Mouse (Mus musculus) small intestine, adult 2 months (tissue): ENCODE measurements at regions not wholly inside any gene's neighbourhood (a gene's known extent, or its start where the extent isn't known, plus 50 kb on each side); places are given as distances from the start of the nearest gene placed in this dataset.

Source experiments
- H3K27ac ChIP-seq: fragments of 200-500 bp; 2 replicates; pipeline ENCODE4 v1.5.1; 2012; ENCODE audit warnings: low read depth, low read length, control low read depth, inconsistent platforms; ENCODE audit not compliant: insufficient read depth
- H3K27me3 ChIP-seq: fragments of 200-500 bp; 2 replicates; pipeline ENCODE4 v1.6.1; 2012; ENCODE audit warnings: mild to moderate bottlenecking, moderate library complexity, low read length, inconsistent platforms; ENCODE audit not compliant: control insufficient read depth, insufficient read depth
- H3K36me3 ChIP-seq: fragments of 200-500 bp; 2 replicates; pipeline ENCODE4 v1.6.1; 2012; ENCODE audit warnings: mild to moderate bottlenecking, low read length, control low read depth, inconsistent platforms; ENCODE audit not compliant: control insufficient read depth, insufficient read depth
- H3K4me1 ChIP-seq: fragments of 200-500 bp; 2 replicates; pipeline ENCODE4 v1.6.1; 2012; ENCODE audit warnings: low read length, inconsistent platforms, mixed read lengths; ENCODE audit not compliant: control insufficient read depth, insufficient read depth, insufficient read length
- H3K4me3 ChIP-seq: fragments of 200-500 bp; 2 replicates; pipeline ENCODE4 v1.5.1; 2012; ENCODE audit warnings: low read depth, mild to moderate bottlenecking, control low read depth, inconsistent platforms, low read length, moderate library complexity
- CTCF ChIP-seq: fragments of 200-500 bp; IDR thresholded peaks from 2 replicates; pipeline ENCODE4 v1.5.1; 2012; ENCODE audit warnings: low read depth, mild to moderate bottlenecking, control low read depth, inconsistent platforms, low read length, moderate library complexity, mixed read lengths; ENCODE audit not compliant: insufficient replicate concordance, insufficient read length; ENCODE audit errors: extremely low read depth
- POLR2A ChIP-seq: fragments of 200-500 bp; IDR thresholded peaks from 2 replicates; pipeline ENCODE4 v1.6.1; 2012; ENCODE audit warnings: low read depth, mild to moderate bottlenecking, control low read depth, inconsistent platforms, low read length, moderate library complexity
- WGBS: fragments of 180-500 bp; shearing (Covaris S2); methylation state at CpG from one replicate; pipeline ENCODE4 v1.1.7; 2018; 5-methylcytosine and 5-hydroxymethylcytosine counted together

GRCm38 (mm10) chr16:92966069-92966866 is 140.3 kb upstream of the Runx1 start:
- no peak overlapping the region for H3K4me3 ChIP-seq
- TF ChIP-seq POLR2A (no peak), CTCF (no peak)
- H3K27ac ChIP-seq = no peak overlapping the region
- no peaks in the 10 kb centered on the region for H3K27me3 ChIP-seq
- 86% methylated on average over 10 of the region's 10 CpGs for WGBS
- no peaks in the 10 kb centered on the region for H3K36me3 ChIP-seq
- H3K4me1 ChIP-seq = no peaks in the 10 kb centered on the region

DNA sequence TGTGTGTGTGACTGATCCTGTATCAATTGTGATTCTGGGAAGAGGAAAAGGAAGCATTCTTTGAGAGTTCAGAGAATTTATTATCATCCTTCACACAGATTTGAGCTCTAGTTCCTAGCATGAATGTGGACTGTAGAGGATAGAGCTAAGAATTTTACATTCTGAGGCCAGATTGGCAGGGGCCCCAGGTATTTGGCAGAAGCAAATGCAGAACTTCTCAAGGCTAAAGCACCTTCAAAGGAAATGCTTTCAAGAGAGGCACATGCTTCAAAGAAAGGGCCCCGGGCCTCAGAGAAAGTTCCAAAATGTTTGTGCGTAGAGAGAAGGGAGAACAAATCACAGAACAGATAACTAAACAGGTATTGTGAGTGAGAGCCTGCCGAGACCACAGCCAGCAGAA is 139.7 kb upstream of the Runx1 start:
- Histone ChIP-seq H3K27me3 (no peaks in the 10 kb centered on the region), H3K4me1 (no peaks in the 10 kb centered on the region), H3K4me3 (no peak overlapping the region), H3K36me3 (no peaks in the 10 kb centered on the region), H3K27ac (no peak overlapping the region)
- TF ChIP-seq POLR2A (no peak), CTCF (no peak)
- WGBS = 63% methylated on average over 3 of the region's 3 CpGs

GRCm38 (mm10) chr16:92963582-92963981 is 137.6 kb upstream of the Runx1 start:
- H3K27ac ChIP-seq = no peak overlapping the region
- TF ChIP-seq POLR2A = no peak
- TF ChIP-seq CTCF = no peak
- H3K36me3 ChIP-seq = no peaks in the 10 kb centered on the region
- H3K4me3 ChIP-seq = no peak overlapping the region
- WGBS = 93% methylated on average over 4 of the region's 4 CpGs
- no peaks in the 10 kb centered on the region for H3K4me1 ChIP-seq
- H3K27me3 ChIP-seq = no peaks in the 10 kb centered on the region

DNA sequence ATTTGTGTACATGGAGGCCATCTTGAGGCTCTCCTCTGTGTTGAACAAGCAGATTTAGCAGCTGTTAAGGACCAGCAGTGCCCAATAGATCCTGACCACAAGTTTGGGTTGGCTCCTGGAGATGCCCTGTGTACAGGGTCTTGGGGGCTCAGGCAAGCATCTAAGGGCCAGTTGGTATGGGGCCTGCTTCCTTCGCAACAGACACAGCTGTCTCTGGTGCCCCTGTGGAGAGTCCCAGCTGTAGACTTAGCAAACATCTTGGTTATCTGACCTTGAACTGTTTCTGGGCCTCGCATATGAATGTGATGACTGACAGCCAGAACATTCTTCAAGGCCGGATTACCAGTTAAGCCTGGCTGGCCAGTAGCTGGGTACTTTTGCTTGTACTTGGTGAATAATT is 135.4 kb upstream of the Runx1 start:
- WGBS = 74% methylated on average over 3 of the region's 3 CpGs
- no peak for TF ChIP-seq POLR2A
- no peak for TF ChIP-seq CTCF
- H3K27me3 ChIP-seq = no peaks in the 10 kb centered on the region

GRCm38 (mm10) chr16:92960740-92961139 is 134.8 kb upstream of the Runx1 start:
- Histone ChIP-seq H3K4me3 (no peak overlapping the region), H3K4me1 (peaks cover under 1% of the 10 kb centered on the region; the same call in 1 of the 2 replicates), H3K27me3 (no peaks in the 10 kb centered on the region), H3K36me3 (no peaks in the 10 kb centered on the region), H3K27ac (no peak overlapping the region)
- WGBS = 90% methylated on average over 7 of the region's 7 CpGs
- TF ChIP-seq CTCF = no peak
- TF ChIP-seq POLR2A = no peak

More for the DNA sequence above, 135.4 kb upstream of the Runx1 start:
- Histone ChIP-seq H3K4me3 (no peak overlapping the region), H3K27ac (no peak overlapping the region), H3K4me1 (no peaks in the 10 kb centered on the region), H3K36me3 (no peaks in the 10 kb centered on the region)

GRCm38 (mm10) chr16:92958967-92959366 is 133.0 kb upstream of the Runx1 start:
- Histone ChIP-seq H3K4me1 (peaks cover 17% of the 10 kb centered on the region; the same call in 1 of the 2 replicates), H3K27ac (no peak overlapping the region), H3K36me3 (no peaks in the 10 kb centered on the region), H3K27me3 (no peaks in the 10 kb centered on the region), H3K4me3 (no peak overlapping the region)
- 83% methylated on average over 8 of the region's 8 CpGs for whole genome bisulfite sequencing
- TF ChIP-seq POLR2A (no peak), CTCF (no peak)

DNA sequence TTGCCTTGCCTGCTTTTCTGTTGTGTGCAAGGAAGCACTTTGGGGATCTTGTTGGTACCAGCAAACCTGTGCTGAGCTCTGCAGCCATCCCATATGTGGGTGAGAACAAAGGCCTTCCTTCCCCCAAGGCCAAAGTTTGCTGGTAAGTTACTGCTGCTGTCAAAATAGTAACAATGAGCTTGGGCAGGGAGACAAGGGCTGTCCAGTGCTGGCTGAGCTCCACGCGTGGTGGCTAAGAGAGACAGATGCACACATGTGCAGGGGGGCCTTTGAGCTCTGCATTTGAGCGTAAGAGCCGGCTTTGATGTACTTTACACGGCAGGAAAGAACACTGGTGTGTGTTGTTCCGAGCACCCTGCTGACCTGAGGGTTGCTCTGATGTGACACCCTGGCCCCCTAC is 132.2 kb upstream of the Runx1 start:
- H3K27ac ChIP-seq = no peak overlapping the region
- no peaks in the 10 kb centered on the region for H3K27me3 ChIP-seq
- H3K4me1 ChIP-seq = peaks cover 17% of the 10 kb centered on the region; the same call in 1 of the 2 replicates
- no peak for TF ChIP-seq POLR2A
- TF ChIP-seq CTCF = no peak
- WGBS = 77% methylated on average over 6 of the region's 6 CpGs
- no peak overlapping the region for H3K4me3 ChIP-seq
- no peaks in the 10 kb centered on the region for H3K36me3 ChIP-seq
